Mouse (Mus musculus): ENCODE data around the gene Synm.

GRCm38 (mm10) chr7:67692791-67693538, 66.6 kb downstream of the Synm start:
- TF ChIP-seq CTCF (IDR thresholded peaks at IDR 0.05; ENCODE audit: low read depth, low read length): no peak
- TF ChIP-seq POLR2A (IDR thresholded peaks at IDR 0.05; ENCODE audit: borderline replicate concordance, low read depth, low read length): no peak

Measured in bone marrow macrophage, adult 2 months (primary cell).